Mouse (Mus musculus): ENCODE results near the gene Gm43064. TPM values are rescaled to one million over a fixed set of nuclear protein-coding genes. Genes with fewer than 3 reads are reported as not detected.

Gene Gm43064
- 0.12 TPM in 1 of 2 replicates, not detected in the other for polyA plus RNA-seq (2015; fragmentation: Nextera tagmentation; extraction: Ambion mirVana)

GRCm38 (mm10) chr3:103808891-103809798, at the start of gene Gm43064, which contains the start of the genes Dclre1b and Ap4b1:
Gm43064 (plus strand) TSS chr3:103809573.
Dclre1b (minus strand) TSS chr3:103809444.
Ap4b1 (plus strand) TSS chr3:103809520.
- WGBS (ENCODE audit: insufficient replicate concordance): under 1% methylated on average over 55 of the region's 70 CpGs
- ATAC-seq: peak; percentile 88
- peak within 1 kb of the TSS; percentile 79 for H3K4me3 ChIP-seq (ENCODE audit: low read depth, low read length)
- no peaks in the 10 kb centered on the region for H3K27me3 ChIP-seq (ENCODE audit: insufficient read depth, low read length)
- TF ChIP-seq EP300 (IDR thresholded peaks at IDR 0.05; ENCODE audit: low read depth): no peak; the same call in 1 of the 2 replicates
- TF ChIP-seq CTCF (IDR thresholded peaks at IDR 0.05; ENCODE audit: low read depth): no peak
- peaks cover 34% of the 10 kb centered on the region for H3K4me1 ChIP-seq (ENCODE audit: insufficient read depth)
- peak within 1 kb of the TSS; percentile 98 for H3K27ac ChIP-seq (ENCODE audit: low read depth)
- DNase-seq: peak; percentile 94
- peak within 1 kb of the TSS; percentile 82 for H3K4me2 ChIP-seq (ENCODE audit: low read depth, low read length)
- H3K36me3 ChIP-seq (replicated peaks; ENCODE audit: insufficient read depth, low read length): peaks cover 43% of the 10 kb centered on the region
- no peaks in the 10 kb centered on the region for H3K9me3 ChIP-seq (ENCODE audit: low read length)
- H3K9ac ChIP-seq (replicated peaks): peak within 1 kb of the TSS; percentile 91

GRCm38 (mm10) chr3:103766789-103767188, 42.6 kb upstream of the Gm43064 start:
- Histone ChIP-seq H3K9ac (replicated peaks) (no peak overlapping the region), H3K36me3 (replicated peaks; ENCODE audit: insufficient read depth, low read length) (peaks cover 83% of the 10 kb centered on the region), H3K4me1 (ENCODE audit: insufficient read depth) (peaks cover 10% of the 10 kb centered on the region; the same call in 1 of the 2 replicates), H3K27ac (ENCODE audit: low read depth) (no peak overlapping the region), H3K4me2 (ENCODE audit: low read depth, low read length) (no peak overlapping the region), H3K27me3 (ENCODE audit: insufficient read depth, low read length) (no peaks in the 10 kb centered on the region), H3K9me3 (ENCODE audit: low read length) (no peaks in the 10 kb centered on the region), H3K4me3 (ENCODE audit: low read depth, low read length) (no peak overlapping the region)
- DNase-seq (no peak), ATAC-seq (no peak)
- 77% methylated on average over 3 of the region's 3 CpGs for WGBS (ENCODE audit: insufficient replicate concordance)
- no peak for TF ChIP-seq EP300 (IDR thresholded peaks at IDR 0.05; ENCODE audit: low read depth)
- no peak for TF ChIP-seq CTCF (IDR thresholded peaks at IDR 0.05; ENCODE audit: low read depth)

GRCm38 (mm10) chr3:103771531-103772130, 37.7 kb upstream of the Gm43064 start:
- no peaks in the 10 kb centered on the region for H3K27me3 ChIP-seq (ENCODE audit: insufficient read depth, low read length)
- H3K4me2 ChIP-seq (ENCODE audit: low read depth, low read length): no peak overlapping the region
- ATAC-seq (no peak), DNase-seq (peak; percentile 37)
- no peak overlapping the region for H3K4me3 ChIP-seq (ENCODE audit: low read depth, low read length)
- H3K4me1 ChIP-seq (ENCODE audit: insufficient read depth): peaks cover 21% of the 10 kb centered on the region
- TF ChIP-seq EP300 (IDR thresholded peaks at IDR 0.05; ENCODE audit: low read depth) (no peak), CTCF (IDR thresholded peaks at IDR 0.05; ENCODE audit: low read depth) (no peak)
- H3K27ac ChIP-seq (ENCODE audit: low read depth): 0 out of 2 replicates have a peak overlapping the region, but pooled peaks have one; percentile 24
- 72% methylated on average over 9 of the region's 9 CpGs for WGBS (ENCODE audit: insufficient replicate concordance)
- peaks cover 75% of the 10 kb centered on the region for H3K36me3 ChIP-seq (replicated peaks; ENCODE audit: insufficient read depth, low read length)
- H3K9ac ChIP-seq (replicated peaks): no peak overlapping the region
- no peaks in the 10 kb centered on the region for H3K9me3 ChIP-seq (ENCODE audit: low read length)

DNA sequence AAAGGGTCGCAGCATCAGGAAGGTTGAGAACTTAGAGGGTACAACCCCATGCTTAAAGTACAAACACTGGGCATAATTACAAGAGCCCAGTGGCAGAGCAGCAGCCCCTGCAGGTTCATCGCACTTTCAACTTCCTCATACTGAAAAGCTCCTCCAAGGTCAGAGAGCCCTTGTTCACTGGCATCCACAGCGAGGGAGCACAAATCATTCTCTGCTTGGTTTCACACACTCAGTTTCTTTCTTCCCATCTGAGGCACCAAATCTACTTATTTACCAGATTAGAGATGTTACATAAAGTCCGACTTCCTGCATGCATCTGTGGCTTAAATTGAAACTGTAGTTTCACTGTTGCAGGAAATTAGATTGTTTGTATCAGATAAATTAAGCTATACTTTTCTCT, 36.5 kb upstream of the Gm43064 start:
- TF ChIP-seq CTCF (IDR thresholded peaks at IDR 0.05; ENCODE audit: low read depth): no peak
- TF ChIP-seq EP300 (IDR thresholded peaks at IDR 0.05; ENCODE audit: low read depth): no peak
- ATAC-seq: no peak
- H3K4me2 ChIP-seq (ENCODE audit: low read depth, low read length): no peak overlapping the region
- H3K36me3 ChIP-seq (replicated peaks; ENCODE audit: insufficient read depth, low read length): peaks cover 78% of the 10 kb centered on the region
- no peak overlapping the region for H3K4me3 ChIP-seq (ENCODE audit: low read depth, low read length)
- no peaks in the 10 kb centered on the region for H3K9me3 ChIP-seq (ENCODE audit: low read length)
- peaks cover 21% of the 10 kb centered on the region for H3K4me1 ChIP-seq (ENCODE audit: insufficient read depth)
- DNase-seq: no peak
- H3K9ac ChIP-seq (replicated peaks): no peak overlapping the region
- peak overlapping the region; percentile 61; the same call in 1 of the 2 replicates for H3K27ac ChIP-seq (ENCODE audit: low read depth)
- 45% methylated on average over 4 of the region's 4 CpGs for WGBS (ENCODE audit: insufficient replicate concordance)
- H3K27me3 ChIP-seq (ENCODE audit: insufficient read depth, low read length): no peaks in the 10 kb centered on the region

GRCm38 (mm10) chr3:103773508-103773907, 35.9 kb upstream of the Gm43064 start:
- ATAC-seq: no peak
- no peak overlapping the region for H3K9ac ChIP-seq (replicated peaks)
- WGBS (ENCODE audit: insufficient replicate concordance): 63% methylated on average over 3 of the region's 3 CpGs
- H3K9me3 ChIP-seq (ENCODE audit: low read length): no peaks in the 10 kb centered on the region
- no peaks in the 10 kb centered on the region for H3K27me3 ChIP-seq (ENCODE audit: insufficient read depth, low read length)
- H3K4me3 ChIP-seq (ENCODE audit: low read depth, low read length): no peak overlapping the region
- DNase-seq: no peak
- TF ChIP-seq CTCF (IDR thresholded peaks at IDR 0.05; ENCODE audit: low read depth) (no peak), EP300 (IDR thresholded peaks at IDR 0.05; ENCODE audit: low read depth) (no peak)
- H3K27ac ChIP-seq (ENCODE audit: low read depth): peak overlapping the region; percentile 61
- no peak overlapping the region for H3K4me2 ChIP-seq (ENCODE audit: low read depth, low read length)
- H3K4me1 ChIP-seq (ENCODE audit: insufficient read depth): peaks cover 21% of the 10 kb centered on the region
- peaks cover 78% of the 10 kb centered on the region for H3K36me3 ChIP-seq (replicated peaks; ENCODE audit: insufficient read depth, low read length)

- Histone ChIP-seq H3K4me2 (ENCODE audit: low read depth, low read length) (no peak overlapping the region), H3K9ac (replicated peaks) (no peak overlapping the region), H3K27me3 (ENCODE audit: insufficient read depth, low read length) (no peaks in the 10 kb centered on the region), H3K4me1 (ENCODE audit: insufficient read depth) (peaks cover 25% of the 10 kb centered on the region), H3K4me3 (ENCODE audit: low read depth, low read length) (no peak overlapping the region), H3K36me3 (replicated peaks; ENCODE audit: insufficient read depth, low read length) (peaks cover 79% of the 10 kb centered on the region), H3K9me3 (ENCODE audit: low read length) (no peaks in the 10 kb centered on the region), H3K27ac (ENCODE audit: low read depth) (peak overlapping the region; percentile 61; the same call in 1 of the 2 replicates)
- TF ChIP-seq CTCF (IDR thresholded peaks at IDR 0.05; ENCODE audit: low read depth) (no peak), EP300 (IDR thresholded peaks at IDR 0.05; ENCODE audit: low read depth) (no peak)
- no peak for DNase-seq
- ATAC-seq: no peak
- WGBS (ENCODE audit: insufficient replicate concordance): 85% methylated on average over 15 of the region's 15 CpGs
Observed at GRCm38 (mm10) chr3:103774009-103774408, 35.4 kb upstream of the Gm43064 start.
